Mouse (Mus musculus): ENCODE measurements around the gene Ldb3. TPM values are rescaled to one million over a fixed set of nuclear protein-coding genes. Genes with fewer than 3 reads are reported as not detected.

The Ldb3 gene
- polyA plus RNA-seq, 1 experiment from 2014 or later: 6.0 TPM

DNA sequence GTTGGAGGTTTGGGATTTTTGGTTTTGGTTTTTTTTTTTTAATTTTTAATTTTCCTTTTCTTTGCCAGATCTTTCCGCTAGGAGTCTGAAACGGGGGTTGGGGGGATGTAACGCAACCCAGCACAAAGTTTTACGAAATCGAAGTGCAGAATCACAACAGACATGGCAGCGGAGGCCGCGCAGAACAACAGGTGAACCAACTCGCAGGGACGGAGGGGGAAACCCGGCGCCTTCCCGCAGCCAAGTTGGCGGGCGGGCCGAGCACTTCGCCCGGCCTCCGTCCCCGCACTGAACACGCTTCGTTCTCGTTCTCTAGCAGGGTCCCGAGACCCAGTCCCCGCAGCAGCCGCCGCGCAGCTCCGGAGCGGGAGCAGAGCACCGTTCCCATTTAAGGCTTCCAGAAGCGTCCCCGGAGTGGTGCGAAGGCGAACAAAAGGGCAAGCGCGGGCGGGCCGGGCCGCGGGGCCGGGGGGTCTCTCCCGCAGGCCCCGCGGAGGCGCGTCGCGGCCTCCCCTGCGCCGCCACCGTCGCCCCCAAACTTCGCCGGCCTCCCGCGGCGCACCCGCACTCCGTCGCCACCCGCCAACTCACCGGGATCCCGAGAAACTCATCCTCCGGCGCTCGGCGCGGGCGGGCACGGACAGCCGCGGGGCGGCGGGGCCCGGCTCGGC lies 86.5 kb downstream of the Ldb3 start:
- H3K27ac ChIP-seq (ENCODE audit: low read length): peak overlapping the region; percentile 80
- peak; percentile 19 for ATAC-seq (ENCODE audit: low read depth)
- H3K4me2 ChIP-seq (ENCODE audit: low read depth, low read length): peak overlapping the region; percentile 75
- H3K36me3 ChIP-seq (ENCODE audit: control insufficient read depth, insufficient read depth): no peaks in the 10 kb centered on the region
- peak overlapping the region; percentile 62 for H3K9ac ChIP-seq (ENCODE audit: low read depth, low read length)
- peak overlapping the region; percentile 67 for H3K4me3 ChIP-seq (ENCODE audit: low read depth, low read length)
- no peaks in the 10 kb centered on the region for H3K9me3 ChIP-seq (replicated peaks; ENCODE audit: control insufficient read depth, low read length)
- no peaks in the 10 kb centered on the region for H3K4me1 ChIP-seq (ENCODE audit: control insufficient read depth, low read depth, low read length)
- under 1% methylated on average over 58 of the region's 77 CpGs for WGBS (ENCODE audit: insufficient replicate concordance)
- peaks cover 44% of the 10 kb centered on the region for H3K27me3 ChIP-seq (ENCODE audit: control insufficient read depth, insufficient read depth, low read depth, low read length)

DNA sequence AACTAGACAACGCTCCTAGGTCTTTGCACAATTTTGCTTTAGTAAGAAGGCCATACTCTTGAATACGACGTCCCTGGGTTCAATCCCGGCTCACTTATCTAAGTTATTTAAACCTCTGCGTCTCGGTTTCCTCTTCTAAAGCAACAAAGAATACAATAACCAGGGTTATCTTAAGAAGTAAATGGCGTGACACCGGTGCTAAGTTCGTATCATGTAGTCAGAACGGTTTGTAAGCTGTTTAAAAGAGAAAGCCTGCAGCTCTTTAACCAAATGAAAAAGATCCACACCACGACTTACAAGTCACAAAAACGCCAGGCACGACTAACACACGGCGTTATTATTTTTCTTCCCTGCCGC lies 87.1 kb downstream of the Ldb3 start:
- under 1% methylated on average over 16 of the region's 16 CpGs for WGBS (ENCODE audit: insufficient replicate concordance)
- H3K4me2 ChIP-seq (ENCODE audit: low read depth, low read length): peak overlapping the region; percentile 75; the same call in 1 of the 2 replicates
- H3K9ac ChIP-seq (ENCODE audit: low read depth, low read length): peak overlapping the region; percentile 62; the same call in 1 of the 2 replicates
- H3K36me3 ChIP-seq (ENCODE audit: control insufficient read depth, insufficient read depth): no peaks in the 10 kb centered on the region
- H3K4me1 ChIP-seq (ENCODE audit: control insufficient read depth, low read depth, low read length): no peaks in the 10 kb centered on the region
- H3K27ac ChIP-seq (ENCODE audit: low read length): peak overlapping the region; percentile 80; the same call in 1 of the 2 replicates
- no peak for ATAC-seq (ENCODE audit: low read depth)
- H3K27me3 ChIP-seq (ENCODE audit: control insufficient read depth, insufficient read depth, low read depth, low read length): peaks cover 43% of the 10 kb centered on the region
- H3K4me3 ChIP-seq (ENCODE audit: low read depth, low read length): peak overlapping the region; percentile 67
- no peaks in the 10 kb centered on the region for H3K9me3 ChIP-seq (replicated peaks; ENCODE audit: control insufficient read depth, low read length)

DNA sequence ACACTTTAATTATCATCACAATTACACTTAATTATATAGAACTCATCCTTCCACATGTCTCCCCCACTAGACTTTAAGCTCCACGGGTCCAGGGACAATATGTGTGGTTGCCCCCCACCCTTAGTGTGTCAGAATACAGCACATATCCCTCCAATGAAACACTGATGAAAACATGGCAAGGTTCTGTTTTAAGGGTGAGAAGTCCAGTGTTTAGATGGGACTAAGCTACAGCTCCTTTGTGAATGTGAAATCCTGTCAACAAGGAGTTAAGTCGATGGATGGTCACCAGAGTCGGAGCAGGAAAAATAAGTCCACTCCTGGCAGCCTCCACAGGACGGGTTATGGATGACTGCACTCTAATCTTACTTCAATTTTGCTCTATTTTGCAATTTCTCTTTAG lies 88.2 kb downstream of the Ldb3 start:
- WGBS (ENCODE audit: insufficient replicate concordance): 22% methylated on average over 4 of the region's 4 CpGs
- no peak for ATAC-seq (ENCODE audit: low read depth)
- no peak overlapping the region for H3K27ac ChIP-seq (ENCODE audit: low read length)
- H3K9ac ChIP-seq (ENCODE audit: low read depth, low read length): no peak overlapping the region
- H3K36me3 ChIP-seq (ENCODE audit: control insufficient read depth, insufficient read depth): no peaks in the 10 kb centered on the region
- H3K27me3 ChIP-seq (ENCODE audit: control insufficient read depth, insufficient read depth, low read depth, low read length): peaks cover 41% of the 10 kb centered on the region
- H3K4me3 ChIP-seq (ENCODE audit: low read depth, low read length): no peak overlapping the region
- no peaks in the 10 kb centered on the region for H3K9me3 ChIP-seq (replicated peaks; ENCODE audit: control insufficient read depth, low read length)
- H3K4me2 ChIP-seq (ENCODE audit: low read depth, low read length): no peak overlapping the region
- H3K4me1 ChIP-seq (ENCODE audit: control insufficient read depth, low read depth, low read length): no peaks in the 10 kb centered on the region

DNA sequence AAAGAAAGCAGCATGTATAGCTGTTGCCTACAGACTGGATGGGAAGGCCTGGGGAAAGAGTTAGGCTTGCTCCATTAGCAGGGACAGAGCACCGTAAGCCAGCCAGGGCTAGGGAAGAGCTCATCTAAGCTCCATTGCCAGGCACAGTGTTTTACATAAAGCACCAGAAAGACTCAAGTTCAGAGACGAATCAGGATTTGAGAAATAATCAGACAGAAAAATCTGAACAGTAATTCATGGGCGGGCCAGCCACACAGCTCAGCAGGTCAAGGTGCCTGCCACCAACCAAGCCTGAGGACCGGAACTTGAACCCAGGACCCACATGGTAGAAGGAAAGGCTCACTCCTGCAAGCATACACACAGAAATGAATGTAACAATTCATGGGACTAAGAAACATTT lies 88.8 kb downstream of the Ldb3 start:
- Histone ChIP-seq H3K4me3 (ENCODE audit: low read depth, low read length) (no peak overlapping the region), H3K27ac (ENCODE audit: low read length) (no peak overlapping the region), H3K9me3 (replicated peaks; ENCODE audit: control insufficient read depth, low read length) (no peaks in the 10 kb centered on the region), H3K9ac (ENCODE audit: low read depth, low read length) (no peak overlapping the region), H3K4me2 (ENCODE audit: low read depth, low read length) (no peak overlapping the region), H3K36me3 (ENCODE audit: control insufficient read depth, insufficient read depth) (no peaks in the 10 kb centered on the region), H3K27me3 (ENCODE audit: control insufficient read depth, insufficient read depth, low read depth, low read length) (peaks cover 41% of the 10 kb centered on the region), H3K4me1 (ENCODE audit: control insufficient read depth, low read depth, low read length) (no peaks in the 10 kb centered on the region)
- no peak for ATAC-seq (ENCODE audit: low read depth)
- WGBS (ENCODE audit: insufficient replicate concordance): 49% methylated on average over 4 of the region's 4 CpGs

DNA sequence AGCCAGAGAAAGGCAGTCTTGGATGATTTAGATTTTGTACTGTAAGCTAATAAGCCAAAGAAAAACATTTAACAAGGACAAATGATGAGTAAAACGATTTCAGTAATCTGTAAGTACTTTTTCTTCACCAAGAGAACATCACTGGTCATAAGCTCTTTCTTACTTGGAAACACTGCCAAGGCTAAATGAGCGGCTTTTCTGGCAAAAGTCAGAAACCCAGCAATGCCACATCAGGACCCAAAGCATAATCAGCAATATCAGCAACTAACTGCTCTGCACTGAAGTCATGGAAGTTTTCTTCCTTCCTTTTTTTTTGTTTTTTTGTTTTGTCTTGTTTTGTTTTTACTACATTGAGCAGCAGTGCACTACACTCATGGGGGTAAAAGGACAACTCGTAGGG lies 91.1 kb downstream of the Ldb3 start:
- H3K9ac ChIP-seq (ENCODE audit: low read depth, low read length): no peak overlapping the region
- no peaks in the 10 kb centered on the region for H3K36me3 ChIP-seq (ENCODE audit: control insufficient read depth, insufficient read depth)
- no peak overlapping the region for H3K27ac ChIP-seq (ENCODE audit: low read length)
- no peak overlapping the region for H3K4me2 ChIP-seq (ENCODE audit: low read depth, low read length)
- peaks cover 19% of the 10 kb centered on the region for H3K27me3 ChIP-seq (ENCODE audit: control insufficient read depth, insufficient read depth, low read depth, low read length)
- no peak overlapping the region for H3K4me3 ChIP-seq (ENCODE audit: low read depth, low read length)
- no peaks in the 10 kb centered on the region for H3K4me1 ChIP-seq (ENCODE audit: control insufficient read depth, low read depth, low read length)
- ATAC-seq (ENCODE audit: low read depth): no peak
- no peaks in the 10 kb centered on the region for H3K9me3 ChIP-seq (replicated peaks; ENCODE audit: control insufficient read depth, low read length)
- WGBS (ENCODE audit: insufficient replicate concordance): 49% methylated on average over 3 of the region's 3 CpGs

DNA sequence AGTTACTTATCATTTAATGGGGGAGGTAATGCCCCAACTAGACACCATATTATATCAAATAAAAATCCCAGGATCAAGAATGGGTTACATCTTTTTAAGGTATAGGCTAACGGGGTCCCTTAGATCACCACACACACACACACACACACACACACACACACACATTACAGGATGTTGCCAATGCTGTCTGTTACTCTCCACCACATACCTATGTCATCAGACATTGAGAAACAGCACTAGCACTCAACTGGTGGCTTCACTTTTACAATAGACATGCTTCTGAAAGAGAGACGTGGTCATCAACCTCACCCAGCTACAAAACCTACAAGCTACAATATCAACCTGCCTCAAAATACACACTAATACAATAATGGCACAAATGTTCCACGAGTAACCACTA lies 94.8 kb downstream of the Ldb3 start:
- WGBS (ENCODE audit: insufficient replicate concordance): 45% methylated on average over 3 of the region's 3 CpGs
- no peak overlapping the region for H3K27ac ChIP-seq (ENCODE audit: low read length)
- ATAC-seq (ENCODE audit: low read depth): no peak

DNA sequence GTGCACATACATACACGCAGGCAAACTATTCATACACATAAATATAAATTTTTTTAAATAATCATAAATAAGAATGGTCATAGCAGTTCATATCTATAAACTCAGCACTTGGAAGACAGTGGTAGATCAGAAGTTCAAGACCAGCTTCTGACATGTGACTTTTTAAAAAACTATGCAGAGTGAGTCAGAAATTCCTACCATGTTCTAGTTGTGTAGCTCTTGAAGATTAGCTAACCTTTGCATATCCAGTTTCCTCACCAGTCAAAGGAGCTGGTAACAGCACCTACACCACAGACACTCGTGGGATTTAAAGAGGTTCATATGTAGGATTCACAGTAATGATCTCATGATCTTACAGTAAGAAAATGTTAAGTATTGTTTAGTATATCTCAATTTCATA lies 95.8 kb downstream of the Ldb3 start:
- H3K9me3 ChIP-seq (replicated peaks; ENCODE audit: control insufficient read depth, low read length): no peaks in the 10 kb centered on the region
- no peaks in the 10 kb centered on the region; the same call in 1 of the 2 replicates for H3K4me1 ChIP-seq (ENCODE audit: control insufficient read depth, low read depth, low read length)
- no peak overlapping the region for H3K27ac ChIP-seq (ENCODE audit: low read length)
- no peaks in the 10 kb centered on the region for H3K36me3 ChIP-seq (ENCODE audit: control insufficient read depth, insufficient read depth)
- no peak for ATAC-seq (ENCODE audit: low read depth)
- no peak overlapping the region for H3K4me2 ChIP-seq (ENCODE audit: low read depth, low read length)
- no peaks in the 10 kb centered on the region for H3K27me3 ChIP-seq (ENCODE audit: control insufficient read depth, insufficient read depth, low read depth, low read length)
- H3K9ac ChIP-seq (ENCODE audit: low read depth, low read length): no peak overlapping the region
- WGBS (ENCODE audit: insufficient replicate concordance): 43% methylated on average over 2 of the region's 2 CpGs
- H3K4me3 ChIP-seq (ENCODE audit: low read depth, low read length): no peak overlapping the region

More for the DNA sequence above, 94.8 kb downstream of the Ldb3 start:
- Histone ChIP-seq H3K9me3 (replicated peaks; ENCODE audit: control insufficient read depth, low read length) (no peaks in the 10 kb centered on the region), H3K4me2 (ENCODE audit: low read depth, low read length) (no peak overlapping the region), H3K4me3 (ENCODE audit: low read depth, low read length) (no peak overlapping the region), H3K36me3 (ENCODE audit: control insufficient read depth, insufficient read depth) (no peaks in the 10 kb centered on the region), H3K4me1 (ENCODE audit: control insufficient read depth, low read depth, low read length) (no peaks in the 10 kb centered on the region; the same call in 1 of the 2 replicates), H3K27me3 (ENCODE audit: control insufficient read depth, insufficient read depth, low read depth, low read length) (no peaks in the 10 kb centered on the region), H3K9ac (ENCODE audit: low read depth, low read length) (no peak overlapping the region)

DNA sequence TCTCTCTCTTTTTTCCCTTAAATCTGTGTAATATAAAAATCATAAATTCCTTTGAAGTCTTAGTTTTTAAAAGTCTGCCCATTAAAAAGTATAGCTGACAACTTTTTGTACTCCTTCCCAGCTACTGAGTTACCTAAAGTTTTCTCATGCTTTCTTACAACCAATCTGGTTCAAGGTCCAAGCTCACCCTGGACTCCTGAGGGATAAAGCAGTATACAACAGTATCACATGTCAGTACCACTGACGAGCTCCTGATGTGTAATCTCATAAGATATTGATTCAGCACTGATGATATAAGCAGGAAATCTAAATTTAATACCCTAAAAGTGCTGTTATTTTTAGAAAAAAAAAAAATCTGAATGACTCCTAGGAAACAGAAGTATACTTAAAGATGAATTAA lies 97.5 kb downstream of the Ldb3 start:
- 20% methylated on average over 1 of the region's 1 CpGs for WGBS (ENCODE audit: insufficient replicate concordance)
- no peak overlapping the region for H3K4me2 ChIP-seq (ENCODE audit: low read depth, low read length)
- H3K9ac ChIP-seq (ENCODE audit: low read depth, low read length): no peak overlapping the region
- no peak for ATAC-seq (ENCODE audit: low read depth)
- H3K4me1 ChIP-seq (ENCODE audit: control insufficient read depth, low read depth, low read length): no peaks in the 10 kb centered on the region; the same call in 1 of the 2 replicates
- H3K4me3 ChIP-seq (ENCODE audit: low read depth, low read length): no peak overlapping the region
- H3K9me3 ChIP-seq (replicated peaks; ENCODE audit: control insufficient read depth, low read length): no peaks in the 10 kb centered on the region
- no peaks in the 10 kb centered on the region for H3K27me3 ChIP-seq (ENCODE audit: control insufficient read depth, insufficient read depth, low read depth, low read length)
- H3K27ac ChIP-seq (ENCODE audit: low read length): no peak overlapping the region
- H3K36me3 ChIP-seq (ENCODE audit: control insufficient read depth, insufficient read depth): no peaks in the 10 kb centered on the region

DNA sequence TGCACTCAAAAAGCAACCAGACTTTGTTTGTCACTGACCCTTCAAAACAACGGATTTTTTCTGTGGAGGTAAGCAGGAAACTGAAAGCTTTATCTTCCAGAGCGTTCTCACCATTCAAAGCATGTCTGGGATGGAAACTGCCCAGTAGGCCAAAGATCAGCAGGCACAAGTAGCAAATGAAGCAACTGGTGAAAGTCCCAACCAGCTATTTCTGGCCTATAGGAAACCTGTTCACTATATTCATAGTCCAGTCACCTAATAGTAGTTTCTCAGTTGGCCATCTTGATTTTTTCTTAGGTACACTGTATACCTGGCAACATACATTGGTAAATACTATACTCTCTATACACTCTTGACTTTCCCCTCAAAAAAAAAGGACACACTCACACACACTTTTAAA lies 98.6 kb downstream of the Ldb3 start:
- no peaks in the 10 kb centered on the region for H3K27me3 ChIP-seq (ENCODE audit: control insufficient read depth, insufficient read depth, low read depth, low read length)
- WGBS (ENCODE audit: insufficient replicate concordance): 34% methylated on average over 2 of the region's 2 CpGs
- H3K4me2 ChIP-seq (ENCODE audit: low read depth, low read length): 0 out of 2 replicates have a peak overlapping the region, but pooled peaks have one; percentile 50
- ATAC-seq (ENCODE audit: low read depth): peak; percentile 47; the same call in 1 of the 2 replicates
- H3K27ac ChIP-seq (ENCODE audit: low read length): peak overlapping the region; percentile 25
- no peaks in the 10 kb centered on the region for H3K9me3 ChIP-seq (replicated peaks; ENCODE audit: control insufficient read depth, low read length)
- H3K36me3 ChIP-seq (ENCODE audit: control insufficient read depth, insufficient read depth): no peaks in the 10 kb centered on the region
- no peak overlapping the region for H3K9ac ChIP-seq (ENCODE audit: low read depth, low read length)
- H3K4me1 ChIP-seq (ENCODE audit: control insufficient read depth, low read depth, low read length): no peaks in the 10 kb centered on the region; the same call in 1 of the 2 replicates
- no peak overlapping the region for H3K4me3 ChIP-seq (ENCODE audit: low read depth, low read length)

All from liver, embryonic 16.5 days (tissue).